Mouse (Mus musculus): Measurements from ENCODE around the gene Gcg. TPM values are rescaled to one million over a fixed set of nuclear protein-coding genes. Genes with fewer than 3 reads are reported as not detected.

Gcg gene
- polyA plus RNA-seq, 1 experiment from 2014 or later = not detected

DNA sequence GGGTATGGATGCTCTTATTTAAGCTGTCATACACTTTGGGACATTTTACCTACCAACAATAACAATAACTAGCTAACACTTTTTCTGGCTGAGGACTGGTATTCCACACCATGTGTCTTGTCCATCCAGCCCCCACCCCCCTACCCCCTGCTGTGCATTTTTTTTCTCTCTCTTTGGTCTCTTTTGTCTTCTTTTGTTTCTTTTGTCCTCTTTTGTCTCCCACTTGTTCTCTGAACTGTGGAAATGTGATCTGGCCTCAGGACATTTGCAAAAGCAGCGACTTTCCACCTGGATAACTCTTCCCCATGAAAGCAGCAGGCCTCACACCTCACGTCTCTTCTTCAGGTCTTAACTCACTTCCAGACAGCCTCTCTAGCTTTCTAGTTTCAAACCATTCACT is 23.0 kb upstream of the Gcg start:
- WGBS = 73% methylated on average over 2 of the region's 2 CpGs
- no peaks in the 10 kb centered on the region for H3K9me3 ChIP-seq (ENCODE audit: low read length)
- TF ChIP-seq EP300 (IDR thresholded peaks at IDR 0.05) (no peak), CTCF (IDR thresholded peaks at IDR 0.05) (no peak)

DNA sequence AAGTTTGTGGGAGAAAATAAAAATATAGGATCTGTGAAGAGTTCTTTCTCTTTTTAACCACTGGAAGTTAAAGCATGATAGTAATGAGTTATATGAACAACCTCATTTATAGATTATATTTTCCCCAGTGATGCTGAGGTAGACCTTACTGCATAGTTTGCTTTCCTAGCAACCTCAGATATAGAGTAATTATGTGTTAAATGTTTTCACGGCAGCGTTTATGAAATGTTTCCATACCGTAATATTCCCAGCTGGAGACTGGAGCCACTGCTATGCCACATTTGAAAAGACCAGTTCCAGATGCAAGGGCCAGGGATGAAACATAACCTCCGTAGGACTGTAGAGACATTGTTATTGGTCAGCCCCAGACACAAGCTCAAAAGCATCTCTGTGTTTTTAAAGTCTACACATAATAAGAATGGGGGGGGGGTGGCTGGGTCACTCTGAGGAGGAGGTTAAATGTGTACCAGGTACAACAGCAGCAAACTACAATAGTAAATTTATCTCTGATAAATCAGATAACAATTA is 20.9 kb upstream of the Gcg start:
- DNase-seq (ENCODE audit: low spot score) (no peak), ATAC-seq (no peak)
- TF ChIP-seq EP300 (IDR thresholded peaks at IDR 0.05) = no peak
- TF ChIP-seq CTCF (IDR thresholded peaks at IDR 0.05) = no peak
- H3K4me3 ChIP-seq (ENCODE audit: low read depth, low read length) = no peak overlapping the region
- no peak overlapping the region for H3K9ac ChIP-seq (replicated peaks; ENCODE audit: low read depth)
- no peaks in the 10 kb centered on the region for H3K27me3 ChIP-seq (replicated peaks; ENCODE audit: insufficient read depth, low read length)
- H3K4me1 ChIP-seq (ENCODE audit: insufficient read depth, low read depth, low read length) = no peaks in the 10 kb centered on the region
- WGBS = 55% methylated on average over 4 of the region's 4 CpGs
- no peaks in the 10 kb centered on the region for H3K36me3 ChIP-seq (ENCODE audit: insufficient read depth, low read length)
- no peak overlapping the region for H3K4me2 ChIP-seq (replicated peaks; ENCODE audit: low read depth, low read length)
- H3K9me3 ChIP-seq (ENCODE audit: low read length) = no peaks in the 10 kb centered on the region
- H3K27ac ChIP-seq (ENCODE audit: low read length) = no peak overlapping the region

More for the DNA sequence above, 23.0 kb upstream of the Gcg start:
- Histone ChIP-seq H3K4me2 (replicated peaks; ENCODE audit: low read depth, low read length) (no peak overlapping the region), H3K27me3 (replicated peaks; ENCODE audit: insufficient read depth, low read length) (no peaks in the 10 kb centered on the region), H3K4me1 (ENCODE audit: insufficient read depth, low read depth, low read length) (no peaks in the 10 kb centered on the region), H3K9ac (replicated peaks; ENCODE audit: low read depth) (no peak overlapping the region), H3K4me3 (ENCODE audit: low read depth, low read length) (no peak overlapping the region), H3K36me3 (ENCODE audit: insufficient read depth, low read length) (no peaks in the 10 kb centered on the region), H3K27ac (ENCODE audit: low read length) (no peak overlapping the region)
- DNase-seq (ENCODE audit: low spot score) (no peak), ATAC-seq (no peak)

DNA sequence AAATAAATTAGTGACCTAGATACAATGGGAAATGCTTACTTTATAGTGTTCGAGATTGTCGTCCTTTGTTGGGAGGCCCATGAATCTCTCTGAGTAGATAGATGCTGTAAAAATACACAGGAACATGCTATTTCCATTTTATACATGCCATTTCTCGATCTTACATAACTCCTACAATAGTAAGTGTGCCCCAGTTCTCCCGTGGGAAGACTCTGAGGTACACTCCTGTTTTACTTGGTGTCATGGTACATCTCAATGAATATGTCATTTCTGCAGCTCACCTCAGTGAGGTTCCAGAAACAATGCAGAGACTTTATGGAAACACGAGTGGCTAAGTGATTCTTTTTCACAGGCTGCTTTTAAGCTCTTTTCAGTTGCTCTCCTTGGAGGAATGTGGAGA is 19.9 kb upstream of the Gcg start:
- WGBS = 71% methylated on average over 5 of the region's 5 CpGs
- Histone ChIP-seq H3K36me3 (ENCODE audit: insufficient read depth, low read length) (no peaks in the 10 kb centered on the region), H3K27ac (ENCODE audit: low read length) (no peak overlapping the region), H3K27me3 (replicated peaks; ENCODE audit: insufficient read depth, low read length) (no peaks in the 10 kb centered on the region), H3K9ac (replicated peaks; ENCODE audit: low read depth) (no peak overlapping the region), H3K4me3 (ENCODE audit: low read depth, low read length) (no peak overlapping the region), H3K4me1 (ENCODE audit: insufficient read depth, low read depth, low read length) (no peaks in the 10 kb centered on the region), H3K9me3 (ENCODE audit: low read length) (no peaks in the 10 kb centered on the region), H3K4me2 (replicated peaks; ENCODE audit: low read depth, low read length) (no peak overlapping the region)
- ATAC-seq (no peak), DNase-seq (ENCODE audit: low spot score) (no peak)
- TF ChIP-seq EP300 (IDR thresholded peaks at IDR 0.05) = no peak
- no peak for TF ChIP-seq CTCF (IDR thresholded peaks at IDR 0.05)

DNA sequence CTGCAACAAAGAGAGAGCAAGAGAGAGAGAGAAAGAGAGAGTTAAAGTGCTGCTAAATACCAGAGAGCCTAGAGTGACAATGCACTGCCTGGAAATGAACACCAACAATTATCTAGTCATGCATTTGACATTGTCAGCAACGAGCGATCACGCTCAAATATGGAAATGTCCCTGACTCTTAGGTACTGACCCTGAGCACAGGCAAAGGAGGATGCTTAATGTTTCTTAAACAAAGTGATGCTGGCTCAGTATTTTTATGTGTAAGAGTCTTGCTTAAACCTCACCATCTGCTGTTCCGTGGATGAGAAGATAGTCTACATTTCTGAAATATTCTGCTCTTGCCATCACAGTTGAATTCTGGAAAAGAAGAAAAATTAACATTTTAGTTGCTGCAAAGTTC is 19.1 kb upstream of the Gcg start:
- Histone ChIP-seq H3K4me3 (ENCODE audit: low read depth, low read length) (no peak overlapping the region), H3K4me2 (replicated peaks; ENCODE audit: low read depth, low read length) (no peak overlapping the region), H3K27ac (ENCODE audit: low read length) (no peak overlapping the region), H3K9me3 (ENCODE audit: low read length) (no peaks in the 10 kb centered on the region), H3K9ac (replicated peaks; ENCODE audit: low read depth) (no peak overlapping the region), H3K27me3 (replicated peaks; ENCODE audit: insufficient read depth, low read length) (no peaks in the 10 kb centered on the region), H3K36me3 (ENCODE audit: insufficient read depth, low read length) (no peaks in the 10 kb centered on the region), H3K4me1 (ENCODE audit: insufficient read depth, low read depth, low read length) (no peaks in the 10 kb centered on the region)
- ATAC-seq (no peak), DNase-seq (ENCODE audit: low spot score) (no peak)
- WGBS = 79% methylated on average over 4 of the region's 4 CpGs
- TF ChIP-seq CTCF (IDR thresholded peaks at IDR 0.05) = no peak
- no peak for TF ChIP-seq EP300 (IDR thresholded peaks at IDR 0.05)

DNA sequence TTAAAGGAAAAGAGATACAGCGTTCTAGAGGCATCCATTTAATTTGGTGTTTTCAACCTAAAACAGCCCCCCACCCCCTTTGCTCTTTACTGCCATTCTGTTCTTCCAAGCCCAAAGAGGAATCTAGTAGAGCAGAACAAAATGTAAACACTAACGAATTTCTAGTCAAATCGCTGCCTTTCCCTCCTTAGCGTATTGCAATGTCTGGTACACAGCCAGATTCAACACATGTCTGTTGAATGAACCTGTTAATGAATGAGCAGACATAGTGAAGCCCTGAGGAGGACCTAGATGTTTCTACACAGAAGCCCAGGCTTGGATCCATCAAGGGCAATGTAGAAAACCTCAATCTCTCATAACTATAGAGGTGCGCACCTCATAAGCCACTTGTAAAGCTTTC is 15.4 kb upstream of the Gcg start:
- Histone ChIP-seq H3K27ac (ENCODE audit: low read length) (no peak overlapping the region), H3K9ac (replicated peaks; ENCODE audit: low read depth) (no peak overlapping the region), H3K36me3 (ENCODE audit: insufficient read depth, low read length) (no peaks in the 10 kb centered on the region), H3K4me2 (replicated peaks; ENCODE audit: low read depth, low read length) (no peak overlapping the region), H3K4me1 (ENCODE audit: insufficient read depth, low read depth, low read length) (no peaks in the 10 kb centered on the region), H3K9me3 (ENCODE audit: low read length) (no peaks in the 10 kb centered on the region), H3K4me3 (ENCODE audit: low read depth, low read length) (no peak overlapping the region), H3K27me3 (replicated peaks; ENCODE audit: insufficient read depth, low read length) (no peaks in the 10 kb centered on the region)
- no peak for ATAC-seq
- TF ChIP-seq CTCF (IDR thresholded peaks at IDR 0.05) = no peak
- TF ChIP-seq EP300 (IDR thresholded peaks at IDR 0.05) = no peak
- WGBS = 76% methylated on average over 5 of the region's 5 CpGs
- no peak for DNase-seq (ENCODE audit: low spot score)

DNA sequence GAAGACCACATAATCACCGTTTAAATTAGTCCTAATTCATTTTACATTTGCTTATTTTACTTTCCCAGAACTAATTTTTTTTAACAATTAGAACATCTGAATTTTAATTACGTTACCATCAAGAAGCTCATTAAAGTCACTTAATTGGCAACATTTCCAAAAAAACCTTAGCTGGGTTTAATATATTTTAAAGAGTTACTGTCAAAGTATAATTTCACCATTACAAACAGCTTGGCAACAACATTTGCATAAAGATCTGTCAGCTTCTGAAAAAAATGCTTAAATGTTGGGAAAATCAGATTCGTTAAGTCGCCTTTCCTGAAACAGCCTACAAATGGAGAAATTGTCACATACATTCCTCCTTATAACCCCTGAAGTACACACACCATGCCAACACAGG is 14.6 kb upstream of the Gcg start:
- DNase-seq (ENCODE audit: low spot score) (no peak), ATAC-seq (no peak)
- Histone ChIP-seq H3K4me3 (ENCODE audit: low read depth, low read length) (no peak overlapping the region), H3K4me2 (replicated peaks; ENCODE audit: low read depth, low read length) (no peak overlapping the region), H3K36me3 (ENCODE audit: insufficient read depth, low read length) (no peaks in the 10 kb centered on the region), H3K9ac (replicated peaks; ENCODE audit: low read depth) (no peak overlapping the region), H3K9me3 (ENCODE audit: low read length) (no peaks in the 10 kb centered on the region), H3K27me3 (replicated peaks; ENCODE audit: insufficient read depth, low read length) (no peaks in the 10 kb centered on the region), H3K27ac (ENCODE audit: low read length) (no peak overlapping the region), H3K4me1 (ENCODE audit: insufficient read depth, low read depth, low read length) (no peaks in the 10 kb centered on the region)
- TF ChIP-seq EP300 (IDR thresholded peaks at IDR 0.05) (no peak), CTCF (IDR thresholded peaks at IDR 0.05) (no peak)
- 90% methylated on average over 4 of the region's 4 CpGs for WGBS
